In the genomic region with DNA sequence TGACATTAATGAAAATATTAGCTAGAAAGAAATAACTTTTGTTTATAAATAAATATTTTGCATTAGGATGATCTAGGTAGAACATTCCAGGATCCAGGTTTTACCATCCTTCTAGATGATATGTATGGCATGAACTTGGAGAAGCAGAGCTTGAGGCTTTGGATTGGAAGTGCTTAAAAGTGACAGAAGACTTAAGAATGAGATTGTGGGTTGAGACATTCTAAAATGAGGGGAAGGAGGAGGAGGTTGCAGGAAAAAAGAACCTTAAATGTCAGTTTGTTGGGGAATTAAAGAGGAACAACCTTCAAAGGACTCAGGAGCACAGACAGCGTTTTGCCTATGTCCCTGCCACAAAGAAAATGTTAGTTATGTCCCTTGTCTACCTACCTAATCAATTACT, we compare ENCODE assay signal across 16 mouse cellular contexts.
"Had no signal": no experiment of that assay in that cellular context is flagged by ENCODE, and none has a peak within 500 bp of the region (broad histone marks: within the 10 kb centered on the region; RNA-seq: fewer than 3 reads in every experiment).

No protein-coding gene starts in this region.

- H3K27ac ChIP-seq: neural tube, embryonic 13.5 days; neural tube, embryonic 15.5 days; stomach, embryonic 15.5 days; stomach, postnatal 0 days had no signal

- H3K4me1 ChIP-seq: stomach, embryonic 15.5 days had no signal

- DNase-seq: retina, postnatal 1 day; right cerebral cortex, adult 18-20 months; right cerebral cortex, postnatal 14 days; right cerebral cortex, postnatal 25 days; right cerebral cortex, postnatal 4 days; spleen, adult 18-20 months; thymus, adult 18-20 months; thymus, adult 2 months; thymus, postnatal 14 days; thymus, postnatal 25 days; thymus, postnatal 36 days; thymus, postnatal 4 days had no signal

- H3K4me3 ChIP-seq: neural tube, embryonic 13.5 days; neural tube, embryonic 15.5 days; stomach, embryonic 15.5 days had no signal

- H3K27me3 ChIP-seq: neural tube, embryonic 13.5 days; neural tube, embryonic 15.5 days; stomach, embryonic 15.5 days had no signal

- H3K9me3 ChIP-seq: neural tube, embryonic 13.5 days; neural tube, embryonic 15.5 days; stomach, embryonic 15.5 days had no signal

- H3K36me3 ChIP-seq: neural tube, embryonic 13.5 days; neural tube, embryonic 15.5 days; stomach, embryonic 15.5 days had no signal
